Mouse (Mus musculus): ENCODE results near the gene Zw10. TPM values are rescaled to one million over a fixed set of nuclear protein-coding genes. Genes with fewer than 3 reads are reported as not detected.
A peak's percentile ranks its signal among the peaks of the same experiment; 100 is the strongest.

Gene Zw10
- 33.1 and 33.3 TPM in 2 replicates for polyA plus RNA-seq (2015; fragmentation: Nextera tagmentation; extraction: Ambion mirVana)

DNA sequence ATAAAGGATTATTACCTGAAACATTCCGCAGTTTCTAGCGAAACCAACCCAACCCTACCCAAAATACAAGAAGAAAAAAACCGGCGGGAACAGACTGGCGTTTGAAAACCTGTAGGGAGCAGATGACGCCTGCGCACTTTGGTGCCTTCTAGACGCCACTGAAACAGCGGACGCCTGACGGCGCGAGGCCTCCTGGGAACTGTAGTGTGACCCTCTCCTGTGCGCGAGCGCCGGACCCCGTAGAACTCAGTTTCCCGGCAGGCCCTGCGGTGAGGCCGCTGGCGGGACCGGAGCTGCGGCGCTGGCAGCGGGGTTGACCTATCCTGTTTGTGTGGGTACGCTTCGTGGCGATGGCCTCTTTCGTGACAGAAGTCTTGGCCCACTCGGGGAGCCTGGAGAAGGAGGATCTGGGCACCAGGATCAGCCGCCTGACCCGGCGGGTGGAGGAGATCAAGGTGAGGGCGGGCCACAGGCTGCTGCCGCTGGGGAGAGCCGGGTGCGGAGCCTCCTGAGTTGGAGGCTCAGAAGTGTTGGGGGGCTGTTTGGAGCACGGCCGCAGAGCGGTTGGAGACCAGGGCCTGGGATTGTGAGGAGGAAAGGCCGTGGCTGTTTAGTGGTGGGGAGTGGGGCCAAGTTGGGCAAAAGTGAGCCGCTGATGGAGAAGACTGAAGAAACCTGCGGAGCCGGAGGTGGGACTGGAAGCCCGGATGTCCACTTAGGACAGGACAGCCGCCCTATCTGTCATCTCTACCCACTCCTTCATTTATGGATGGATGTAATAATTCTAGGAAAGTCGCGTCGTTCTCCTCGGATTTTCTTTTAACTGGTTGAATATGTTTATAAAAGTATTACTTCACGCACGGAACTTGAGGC lies at the start of gene Zw10:
Gene Zw10, plus strand, starts transcription at position 281 of the 873 bp plus-strand sequence.
- H3K4me2 ChIP-seq: peak within 1 kb of the TSS; percentile 55
- peaks cover 3% of the 10 kb centered on the region; the same call in 1 of the 2 replicates for H3K4me1 ChIP-seq
- peak within 1 kb of the TSS; percentile 63 for H3K27ac ChIP-seq
- H3K27me3 ChIP-seq (replicated peaks): no peaks in the 10 kb centered on the region
- peak; percentile 99 for ATAC-seq (ENCODE audit: insufficient read depth, low FRiP score, low read depth)
- WGBS: under 1% methylated on average over 53 of the region's 53 CpGs
- H3K9me3 ChIP-seq: no peaks in the 10 kb centered on the region
- H3K4me3 ChIP-seq (replicated peaks): peak within 1 kb of the TSS; percentile 78
- H3K36me3 ChIP-seq: peaks cover 2% of the 10 kb centered on the region; the same call in 1 of the 2 replicates
- H3K9ac ChIP-seq: peak within 1 kb of the TSS; percentile 64; the same call in 1 of the 2 replicates

DNA sequence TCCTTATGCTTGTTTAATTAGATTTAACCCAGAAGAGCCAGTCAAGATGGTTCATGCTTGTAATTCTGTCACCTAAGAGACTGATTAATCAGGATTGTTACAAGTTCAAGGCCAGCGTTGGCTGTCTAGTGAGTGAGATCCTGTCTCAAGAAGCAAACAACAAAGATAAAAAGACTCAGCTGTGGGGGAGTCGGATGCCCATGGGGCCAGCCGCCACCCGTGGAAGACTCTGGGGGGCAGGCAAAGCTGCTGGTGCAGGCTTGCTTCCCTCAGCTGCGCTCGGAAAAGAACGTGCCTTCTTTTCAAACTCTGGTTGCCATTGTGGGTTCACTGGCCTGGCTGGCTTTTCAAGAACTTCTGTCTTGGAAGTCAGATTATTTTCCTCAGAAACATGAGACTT lies 39.6 kb upstream of the Zw10 start:
- ATAC-seq (ENCODE audit: insufficient read depth, low FRiP score, low read depth): no peak
- Histone ChIP-seq H3K4me3 (replicated peaks) (no peak overlapping the region), H3K9me3 (no peaks in the 10 kb centered on the region), H3K27ac (no peak overlapping the region), H3K27me3 (replicated peaks) (no peaks in the 10 kb centered on the region), H3K36me3 (peaks cover 16% of the 10 kb centered on the region; the same call in 1 of the 2 replicates), H3K4me1 (no peaks in the 10 kb centered on the region), H3K9ac (no peak overlapping the region), H3K4me2 (no peak overlapping the region)
- 76% methylated on average over 7 of the region's 7 CpGs for WGBS

GRCm38 (mm10) chr9:49021289-49021688 lies 34.1 kb upstream of the Zw10 start:
- 89% methylated on average over 5 of the region's 5 CpGs for WGBS
- H3K9ac ChIP-seq: no peak overlapping the region

DNA sequence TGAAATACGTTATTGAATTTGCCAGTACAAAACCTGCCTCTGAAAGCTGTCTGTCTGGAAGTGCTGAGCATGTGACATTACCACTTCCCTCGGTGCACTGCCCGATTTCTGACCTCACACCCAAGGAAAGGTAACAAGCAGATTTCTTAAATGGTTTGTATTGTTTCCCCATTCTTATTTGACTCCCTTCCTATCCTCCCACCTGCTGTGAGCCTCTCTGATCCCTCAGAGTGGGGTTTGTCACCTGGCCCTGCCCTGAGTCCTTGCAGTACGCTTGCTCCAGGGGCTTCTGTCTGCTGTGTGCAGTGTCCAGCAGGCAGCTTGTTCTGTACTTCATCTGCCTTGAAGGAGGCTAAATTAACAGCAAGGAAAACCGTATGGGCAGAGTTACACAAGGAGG lies 31.5 kb upstream of the Zw10 start:
- ATAC-seq (ENCODE audit: insufficient read depth, low FRiP score, low read depth): no peak
- WGBS: 76% methylated on average over 5 of the region's 5 CpGs
- no peak overlapping the region for H3K27ac ChIP-seq
- no peaks in the 10 kb centered on the region for H3K4me1 ChIP-seq
- no peak overlapping the region for H3K4me2 ChIP-seq
- H3K4me3 ChIP-seq (replicated peaks): no peak overlapping the region
- no peaks in the 10 kb centered on the region for H3K9me3 ChIP-seq
- no peak overlapping the region for H3K9ac ChIP-seq
- H3K36me3 ChIP-seq: peaks cover 7% of the 10 kb centered on the region; the same call in 1 of the 2 replicates
- no peaks in the 10 kb centered on the region for H3K27me3 ChIP-seq (replicated peaks)

More at GRCm38 (mm10) chr9:49021289-49021688, 34.1 kb upstream of the Zw10 start:
- Histone ChIP-seq H3K36me3 (peaks cover 7% of the 10 kb centered on the region; the same call in 1 of the 2 replicates), H3K4me2 (no peak overlapping the region), H3K27ac (no peak overlapping the region), H3K9me3 (no peaks in the 10 kb centered on the region), H3K27me3 (replicated peaks) (no peaks in the 10 kb centered on the region), H3K4me1 (no peaks in the 10 kb centered on the region), H3K4me3 (replicated peaks) (no peak overlapping the region)
- no peak for ATAC-seq (ENCODE audit: insufficient read depth, low FRiP score, low read depth)

DNA sequence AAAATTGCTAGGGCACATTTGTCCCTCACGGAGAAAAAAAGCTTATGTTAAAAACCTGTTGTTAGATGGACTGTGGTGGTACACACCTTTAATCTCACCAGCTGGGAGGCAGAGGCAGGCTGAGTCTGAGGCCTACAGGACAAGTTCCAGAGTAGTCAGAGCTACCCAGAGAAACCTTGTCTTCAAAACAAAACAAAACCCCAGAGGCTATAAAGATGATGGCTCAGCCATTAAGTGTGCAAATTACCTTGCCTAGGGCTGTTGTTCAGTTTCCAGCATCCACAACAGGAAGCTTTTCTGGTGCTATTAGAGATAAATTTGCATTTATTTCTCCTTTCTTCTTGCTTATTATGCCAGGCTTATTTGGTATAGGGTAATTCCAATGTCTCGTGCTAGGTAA lies 30.9 kb upstream of the Zw10 start:
- Histone ChIP-seq H3K36me3 (peaks cover 7% of the 10 kb centered on the region; the same call in 1 of the 2 replicates), H3K4me1 (no peaks in the 10 kb centered on the region), H3K9me3 (no peaks in the 10 kb centered on the region), H3K4me2 (no peak overlapping the region), H3K9ac (no peak overlapping the region), H3K27ac (no peak overlapping the region), H3K4me3 (replicated peaks) (no peak overlapping the region), H3K27me3 (replicated peaks) (no peaks in the 10 kb centered on the region)
- 92% methylated on average over 2 of the region's 2 CpGs for WGBS
- ATAC-seq (ENCODE audit: insufficient read depth, low FRiP score, low read depth): no peak

DNA sequence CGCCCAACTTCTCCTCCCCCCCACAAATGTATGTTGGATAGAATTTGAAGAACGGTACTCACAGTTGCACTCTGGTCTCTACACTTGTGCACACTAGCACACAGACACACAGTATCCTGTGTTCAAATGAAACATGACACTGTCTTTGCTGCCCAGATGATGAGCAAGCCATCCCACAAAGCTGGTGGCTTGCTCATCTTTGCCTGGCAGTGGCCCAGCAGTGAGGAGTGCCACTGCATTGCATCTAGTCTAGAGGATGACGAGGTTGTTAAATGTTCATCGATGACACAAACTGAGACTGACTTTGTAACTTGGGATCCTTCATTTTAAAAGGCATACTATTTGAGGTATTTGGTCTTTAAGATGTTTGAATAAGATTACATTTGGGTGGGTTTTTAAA lies 20.6 kb upstream of the Zw10 start:
- Histone ChIP-seq H3K4me1 (no peaks in the 10 kb centered on the region), H3K4me2 (no peak overlapping the region), H3K9ac (no peak overlapping the region), H3K36me3 (peaks cover 28% of the 10 kb centered on the region), H3K27ac (no peak overlapping the region), H3K4me3 (replicated peaks) (no peak overlapping the region), H3K27me3 (replicated peaks) (no peaks in the 10 kb centered on the region), H3K9me3 (no peaks in the 10 kb centered on the region)
- WGBS: 89% methylated on average over 4 of the region's 4 CpGs
- ATAC-seq (ENCODE audit: insufficient read depth, low FRiP score, low read depth): no peak

DNA sequence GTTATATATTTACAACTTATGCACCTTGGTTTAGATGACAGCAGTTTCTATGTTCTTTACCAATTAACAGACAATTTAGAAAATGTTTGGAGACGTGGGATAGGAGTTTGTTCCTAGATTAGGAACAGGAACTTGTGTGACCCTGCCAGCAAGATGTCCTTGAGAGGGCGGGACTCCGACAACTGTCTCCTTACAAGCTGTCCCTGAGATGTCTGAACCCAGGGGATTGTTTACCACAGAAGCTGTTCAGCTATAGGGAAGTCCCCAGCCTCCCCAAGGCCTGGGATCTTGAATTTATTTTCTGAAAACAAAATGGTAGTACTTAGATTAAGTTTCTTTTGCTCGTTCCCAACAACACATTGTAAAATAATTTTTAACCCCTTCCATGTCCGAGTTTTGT lies 4.5 kb upstream of the Zw10 start:
- Histone ChIP-seq H3K27ac (no peak overlapping the region), H3K4me1 (peaks cover 3% of the 10 kb centered on the region; the same call in 1 of the 2 replicates), H3K4me2 (no peak overlapping the region), H3K4me3 (replicated peaks) (no peak overlapping the region), H3K9ac (no peak overlapping the region), H3K9me3 (no peaks in the 10 kb centered on the region), H3K27me3 (replicated peaks) (no peaks in the 10 kb centered on the region), H3K36me3 (no peaks in the 10 kb centered on the region)
- WGBS: 71% methylated on average over 5 of the region's 5 CpGs
- no peak for ATAC-seq (ENCODE audit: insufficient read depth, low FRiP score, low read depth)

DNA sequence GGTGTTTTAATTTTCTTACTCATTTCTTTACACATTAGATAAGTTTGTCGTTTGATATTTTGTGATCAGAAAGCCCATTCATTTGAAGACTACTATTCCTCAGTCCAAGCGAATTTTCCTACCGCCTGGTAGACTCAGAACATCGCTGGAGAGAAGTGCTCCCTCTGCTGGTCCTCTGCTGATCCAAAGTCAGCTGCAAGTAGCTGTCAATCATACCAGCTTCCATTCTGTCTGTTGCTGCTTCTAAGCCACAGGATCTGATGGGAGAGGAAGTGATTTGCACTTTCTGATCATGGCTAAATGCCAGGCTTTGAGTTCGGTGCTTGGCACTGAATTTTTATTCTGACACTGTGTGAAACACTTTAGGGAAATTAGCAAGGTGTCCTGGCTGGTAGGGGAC lies 4.1 kb upstream of the Zw10 start:
- no peak overlapping the region for H3K27ac ChIP-seq
- H3K4me3 ChIP-seq (replicated peaks): no peak overlapping the region
- no peaks in the 10 kb centered on the region for H3K36me3 ChIP-seq
- H3K9me3 ChIP-seq: no peaks in the 10 kb centered on the region
- WGBS: 12% methylated on average over 5 of the region's 5 CpGs
- peaks cover 3% of the 10 kb centered on the region; the same call in 1 of the 2 replicates for H3K4me1 ChIP-seq
- no peak overlapping the region for H3K4me2 ChIP-seq
- ATAC-seq (ENCODE audit: insufficient read depth, low FRiP score, low read depth): no peak
- no peak overlapping the region for H3K9ac ChIP-seq
- H3K27me3 ChIP-seq (replicated peaks): no peaks in the 10 kb centered on the region

DNA sequence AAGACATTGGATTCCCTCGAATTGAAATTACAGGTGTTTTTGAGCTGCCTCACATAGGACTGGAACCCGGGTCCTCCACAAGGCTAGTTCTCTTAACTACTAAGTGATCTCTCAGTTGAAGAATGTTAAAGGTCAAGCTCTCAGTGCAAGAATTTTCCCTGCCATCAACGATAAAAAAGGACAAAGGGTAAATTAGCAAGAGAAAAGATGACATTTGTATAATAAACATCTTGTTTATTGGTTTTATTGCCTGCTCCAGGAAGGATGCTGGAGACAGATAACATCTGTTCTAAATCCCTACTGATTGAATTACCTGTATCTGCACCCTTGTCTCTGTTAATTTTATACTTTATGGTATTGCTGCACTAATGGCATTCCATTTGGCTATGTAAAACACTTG lies 1.4 kb upstream of the Zw10 start:
- H3K9me3 ChIP-seq: no peaks in the 10 kb centered on the region
- H3K9ac ChIP-seq: no peak overlapping the region
- H3K36me3 ChIP-seq: no peaks in the 10 kb centered on the region
- 73% methylated on average over 3 of the region's 3 CpGs for WGBS
- ATAC-seq (ENCODE audit: insufficient read depth, low FRiP score, low read depth): no peak
- no peaks in the 10 kb centered on the region for H3K27me3 ChIP-seq (replicated peaks)
- H3K4me3 ChIP-seq (replicated peaks): no peak overlapping the region
- no peak overlapping the region for H3K4me2 ChIP-seq
- no peak overlapping the region for H3K27ac ChIP-seq
- H3K4me1 ChIP-seq: peaks cover 3% of the 10 kb centered on the region; the same call in 1 of the 2 replicates

- Histone ChIP-seq H3K4me1 (no peaks in the 10 kb centered on the region), H3K4me3 (replicated peaks) (no peak overlapping the region), H3K36me3 (peaks cover 32% of the 10 kb centered on the region), H3K27me3 (replicated peaks) (no peaks in the 10 kb centered on the region), H3K9ac (no peak overlapping the region), H3K9me3 (no peaks in the 10 kb centered on the region), H3K4me2 (no peak overlapping the region), H3K27ac (no peak overlapping the region)
- no peak for ATAC-seq (ENCODE audit: insufficient read depth, low FRiP score, low read depth)
- 94% methylated on average over 3 of the region's 3 CpGs for WGBS
Measured at GRCm38 (mm10) chr9:49076847-49077246, 21.4 kb downstream of the Zw10 start.

GRCm38 (mm10) chr9:49081107-49081506 lies 25.7 kb downstream of the Zw10 start, which contains the start of gene Tmprss5:
Gene Tmprss5, plus strand, starts transcription at chr9:49081260.
- no peaks in the 10 kb centered on the region for H3K4me1 ChIP-seq
- no peak within 1 kb of the TSS for H3K27ac ChIP-seq
- no peaks in the 10 kb centered on the region for H3K9me3 ChIP-seq
- 53% methylated on average over 5 of the region's 5 CpGs for WGBS
- ATAC-seq (ENCODE audit: insufficient read depth, low FRiP score, low read depth): no peak
- no peak within 1 kb of the TSS for H3K4me2 ChIP-seq
- H3K4me3 ChIP-seq (replicated peaks): no peak within 1 kb of the TSS
- no peak within 1 kb of the TSS for H3K9ac ChIP-seq
- H3K27me3 ChIP-seq (replicated peaks): no peaks in the 10 kb centered on the region
- peaks cover 15% of the 10 kb centered on the region; the same call in 1 of the 2 replicates for H3K36me3 ChIP-seq

GRCm38 (mm10) chr9:49081561-49081960 lies 26.1 kb downstream of the Zw10 start:
- H3K9me3 ChIP-seq: no peaks in the 10 kb centered on the region
- no peak for ATAC-seq (ENCODE audit: insufficient read depth, low FRiP score, low read depth)

More at GRCm38 (mm10) chr9:49081561-49081960, 26.1 kb downstream of the Zw10 start:
- Histone ChIP-seq H3K27me3 (replicated peaks) (no peaks in the 10 kb centered on the region), H3K4me3 (replicated peaks) (no peak overlapping the region), H3K4me2 (no peak overlapping the region), H3K36me3 (peaks cover 15% of the 10 kb centered on the region; the same call in 1 of the 2 replicates), H3K9ac (no peak overlapping the region), H3K27ac (no peak overlapping the region), H3K4me1 (no peaks in the 10 kb centered on the region)
- 11% methylated on average over 4 of the region's 4 CpGs for WGBS

Measured in stomach, embryonic 15.5 days (tissue).